Mouse (Mus musculus) megakaryocyte, embryonic 14.5 days (primary cell): ENCODE measurements around the gene Gm9821.

Experiments
- FLI1 ChIP-seq: IDR thresholded peaks from 2 replicates; pipeline ENCODE4 v1.6.1; 2012; ENCODE audit warnings: low read length, inconsistent platforms, mixed read lengths
- GATA1 ChIP-seq: IDR thresholded peaks from 3 replicates; pipeline ENCODE4 v1.6.1; 2012; ENCODE audit warnings: mixed read lengths, low read length, inconsistent platforms, borderline replicate concordance

GRCm38 (mm10) chr2:91932737-91933350, 12.7 kb upstream of the Gm9821 start:
- TF ChIP-seq GATA1: no peak
- TF ChIP-seq FLI1: no peak
